Mouse (Mus musculus): ENCODE data around the gene Echs1. TPM values are rescaled to one million over a fixed set of nuclear protein-coding genes. Genes with fewer than 3 reads are reported as not detected.

The Echs1 gene
- polyA plus RNA-seq, 1 experiment from 2014 or later, result 155 TPM

DNA sequence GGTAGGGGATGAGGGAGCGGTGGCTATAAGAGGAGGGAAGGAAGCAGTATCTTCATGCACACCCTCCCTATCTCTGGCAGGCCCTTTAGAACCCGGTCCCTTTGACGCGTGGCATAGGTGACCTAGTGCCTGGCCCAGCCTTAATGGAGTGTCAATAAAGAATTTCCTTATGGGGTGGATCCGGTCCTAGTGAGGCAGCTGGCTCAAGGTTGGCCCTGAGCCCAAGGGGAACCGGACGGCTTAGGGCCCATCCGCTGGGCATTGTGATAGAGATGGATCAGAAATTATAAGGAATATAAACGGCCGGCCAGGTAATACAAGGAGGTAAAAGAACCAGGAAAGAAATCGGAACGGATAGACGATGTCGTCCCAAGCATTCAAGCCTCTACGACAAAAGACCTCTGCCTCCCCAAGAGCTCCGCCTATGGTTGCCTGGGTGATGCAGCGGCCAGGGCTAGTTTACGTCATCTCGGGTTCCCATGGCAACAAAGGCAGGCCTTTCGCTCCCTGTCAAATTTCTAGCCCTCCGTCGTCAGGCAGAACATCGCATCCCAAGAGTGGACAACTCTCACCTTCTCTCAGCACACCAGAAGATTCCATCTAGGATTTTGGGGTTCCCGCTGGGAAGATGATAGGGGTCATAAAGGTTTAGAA lies 35.6 kb downstream of the Echs1 start:
- peak overlapping the region; percentile 50 for H3K4me2 ChIP-seq
- H3K9ac ChIP-seq, result no peak overlapping the region
- H3K4me1 ChIP-seq, result 0 out of 2 replicates have a peak, but pooled peaks cover 15% of the 10 kb centered on the region
- peak; percentile 47 for ATAC-seq (ENCODE audit: insufficient read depth, low FRiP score, low read depth)
- H3K36me3 ChIP-seq, result no peaks in the 10 kb centered on the region
- H3K27me3 ChIP-seq (replicated peaks), result peaks cover 36% of the 10 kb centered on the region
- no peaks in the 10 kb centered on the region for H3K9me3 ChIP-seq
- no peak overlapping the region for H3K27ac ChIP-seq
- 4% methylated on average over 24 of the region's 24 CpGs for WGBS
- H3K4me3 ChIP-seq (replicated peaks), result peak overlapping the region; percentile 12; the same call in 1 of the 2 replicates

DNA sequence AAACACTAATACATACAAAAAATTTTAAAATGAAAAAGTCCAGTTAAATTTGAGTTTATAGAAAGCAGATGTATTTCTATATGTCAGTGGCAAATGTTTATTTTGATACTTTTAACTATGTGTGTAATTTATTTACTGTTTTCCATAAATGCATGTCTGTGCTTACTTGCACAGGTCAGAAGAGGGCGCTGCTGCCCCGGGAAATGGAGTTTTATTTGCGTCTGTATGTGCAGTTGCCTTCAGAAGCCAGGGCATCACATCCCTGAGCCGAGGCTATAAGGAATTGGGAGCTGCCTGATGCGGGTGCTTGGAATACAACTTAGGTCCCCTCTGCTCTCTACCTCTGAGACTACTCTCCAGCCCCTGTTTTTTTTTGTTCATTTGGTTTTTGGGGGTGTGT lies 37.6 kb downstream of the Echs1 start:
- no peaks in the 10 kb centered on the region for H3K36me3 ChIP-seq
- H3K27ac ChIP-seq, result no peak overlapping the region
- 6% methylated on average over 5 of the region's 5 CpGs for WGBS

DNA sequence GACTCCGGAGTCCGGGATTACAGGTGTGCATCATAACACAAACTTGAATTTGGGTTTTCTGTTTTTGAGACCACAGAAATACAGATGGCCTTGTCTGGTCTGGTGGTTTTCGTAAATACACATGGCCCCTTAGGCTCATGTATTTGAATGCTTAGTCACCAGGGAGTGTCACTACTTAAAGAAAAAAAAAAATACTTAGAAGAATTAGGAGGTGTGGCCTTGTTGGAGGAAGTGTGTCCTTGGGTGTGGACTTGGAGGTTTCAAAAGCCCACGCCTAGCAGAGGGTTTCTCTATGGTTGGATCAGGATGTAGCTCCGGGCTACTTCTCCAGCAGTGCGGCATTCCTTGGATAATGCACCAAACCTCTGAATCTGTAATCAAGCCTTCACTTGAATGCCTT lies 38.6 kb downstream of the Echs1 start:
- WGBS, result 66% methylated on average over 6 of the region's 6 CpGs
- no peak for ATAC-seq (ENCODE audit: insufficient read depth, low FRiP score, low read depth)
- 0 out of 2 replicates have a peak, but pooled peaks cover 15% of the 10 kb centered on the region for H3K4me1 ChIP-seq
- no peaks in the 10 kb centered on the region for H3K9me3 ChIP-seq
- H3K27me3 ChIP-seq (replicated peaks), result peaks cover 32% of the 10 kb centered on the region
- no peak overlapping the region for H3K4me3 ChIP-seq (replicated peaks)
- no peak overlapping the region for H3K27ac ChIP-seq
- H3K4me2 ChIP-seq, result no peak overlapping the region
- no peak overlapping the region for H3K9ac ChIP-seq
- no peaks in the 10 kb centered on the region for H3K36me3 ChIP-seq

More for the DNA sequence above, 37.6 kb downstream of the Echs1 start:
- Histone ChIP-seq H3K4me3 (replicated peaks) (no peak overlapping the region), H3K27me3 (replicated peaks) (peaks cover 36% of the 10 kb centered on the region), H3K4me2 (no peak overlapping the region), H3K4me1 (0 out of 2 replicates have a peak, but pooled peaks cover 15% of the 10 kb centered on the region), H3K9me3 (no peaks in the 10 kb centered on the region), H3K9ac (no peak overlapping the region)
- no peak for ATAC-seq (ENCODE audit: insufficient read depth, low FRiP score, low read depth)

DNA sequence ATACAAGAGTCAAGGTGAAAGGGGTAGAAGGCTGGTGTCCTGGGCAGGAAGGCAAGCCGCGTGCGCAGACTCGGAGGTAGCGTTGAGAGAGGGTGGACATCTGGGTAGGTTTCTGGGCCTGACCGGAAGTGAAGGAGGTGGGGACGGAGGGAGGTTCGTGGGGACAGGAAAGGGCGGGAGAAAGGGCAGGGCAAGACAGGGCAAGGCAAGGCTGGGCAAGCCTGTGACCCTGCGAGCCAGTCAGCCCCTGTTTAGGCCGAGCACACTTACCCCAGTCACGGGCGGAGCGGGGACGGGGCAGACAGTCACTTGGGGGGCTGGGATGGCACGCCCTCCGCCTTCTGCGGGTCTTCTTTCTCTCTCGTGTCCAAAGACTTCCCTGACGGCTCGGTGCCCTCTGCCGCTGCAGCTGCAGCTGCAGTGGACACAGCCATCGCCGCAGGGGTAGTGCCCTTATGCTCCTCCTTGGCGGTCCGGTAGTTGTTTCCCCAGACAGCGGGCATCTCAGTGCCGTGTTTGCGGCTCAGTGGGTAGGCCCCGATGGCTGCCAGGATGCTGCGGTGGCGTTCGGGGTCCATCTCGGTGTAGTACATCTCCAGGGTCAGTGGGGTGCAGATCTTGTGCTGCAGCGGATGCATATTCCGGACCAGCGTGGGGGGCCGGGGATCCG lies 46.1 kb downstream of the Echs1 start:
- Histone ChIP-seq H3K36me3 (no peaks in the 10 kb centered on the region), H3K4me2 (peak overlapping the region; percentile 53), H3K4me1 (no peaks in the 10 kb centered on the region), H3K9ac (no peak overlapping the region), H3K27ac (no peak overlapping the region), H3K9me3 (no peaks in the 10 kb centered on the region), H3K27me3 (replicated peaks) (peaks cover 8% of the 10 kb centered on the region), H3K4me3 (replicated peaks) (peak overlapping the region; percentile 26)
- no peak for ATAC-seq (ENCODE audit: insufficient read depth, low FRiP score, low read depth)
- 31% methylated on average over 39 of the region's 39 CpGs for WGBS

DNA sequence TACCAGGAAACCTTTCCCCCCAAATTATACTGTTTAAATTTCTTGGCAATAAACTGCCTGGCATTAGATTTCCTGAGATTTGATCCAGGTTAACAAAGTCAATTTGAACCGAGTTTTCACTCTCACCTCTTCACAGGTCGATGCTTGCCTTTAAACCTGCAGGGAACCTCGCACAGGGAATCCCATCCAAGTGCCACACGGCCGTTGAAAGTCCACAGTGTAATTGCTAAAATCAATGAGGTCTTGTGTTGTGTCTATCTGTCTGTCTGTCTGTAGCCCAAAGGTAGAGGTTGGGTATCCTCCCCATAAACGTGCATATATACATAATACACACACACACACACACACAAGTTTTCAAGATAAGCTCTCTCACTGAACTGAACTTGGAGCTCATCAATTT lies 48.9 kb downstream of the Echs1 start:
- ATAC-seq (ENCODE audit: insufficient read depth, low FRiP score, low read depth), result no peak
- no peak overlapping the region for H3K4me2 ChIP-seq
- 49% methylated on average over 6 of the region's 6 CpGs for WGBS
- peaks cover 26% of the 10 kb centered on the region for H3K27me3 ChIP-seq (replicated peaks)
- no peaks in the 10 kb centered on the region for H3K9me3 ChIP-seq
- H3K4me3 ChIP-seq (replicated peaks), result no peak overlapping the region
- H3K9ac ChIP-seq, result no peak overlapping the region
- H3K36me3 ChIP-seq, result no peaks in the 10 kb centered on the region
- H3K4me1 ChIP-seq, result no peaks in the 10 kb centered on the region
- no peak overlapping the region for H3K27ac ChIP-seq

DNA sequence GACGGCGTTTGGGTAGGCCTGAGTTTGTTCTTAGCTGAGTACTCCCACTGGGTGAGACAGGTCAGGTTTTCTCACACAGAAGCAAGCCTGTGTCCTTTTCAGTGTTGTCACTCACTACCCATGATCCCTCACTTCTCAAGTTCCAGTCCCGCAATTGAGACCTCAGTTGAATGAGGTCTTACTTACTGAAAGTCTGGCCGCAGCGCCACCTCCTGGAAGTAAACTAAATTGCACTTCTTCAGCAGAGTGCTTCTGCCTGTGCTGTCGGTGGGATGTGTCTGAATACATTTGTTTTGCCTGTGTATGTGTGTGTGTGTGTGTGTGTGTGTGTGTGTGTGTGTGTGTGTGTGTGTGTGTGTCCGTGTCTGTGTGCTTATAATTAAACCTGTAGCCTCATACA lies 53.2 kb downstream of the Echs1 start:
- Histone ChIP-seq H3K27ac (no peak overlapping the region), H3K9ac (no peak overlapping the region), H3K4me3 (replicated peaks) (no peak overlapping the region), H3K4me1 (peaks cover 12% of the 10 kb centered on the region), H3K27me3 (replicated peaks) (peaks cover 63% of the 10 kb centered on the region), H3K9me3 (no peaks in the 10 kb centered on the region), H3K36me3 (no peaks in the 10 kb centered on the region), H3K4me2 (no peak overlapping the region)
- 17% methylated on average over 7 of the region's 7 CpGs for WGBS
- no peak for ATAC-seq (ENCODE audit: insufficient read depth, low FRiP score, low read depth)

DNA sequence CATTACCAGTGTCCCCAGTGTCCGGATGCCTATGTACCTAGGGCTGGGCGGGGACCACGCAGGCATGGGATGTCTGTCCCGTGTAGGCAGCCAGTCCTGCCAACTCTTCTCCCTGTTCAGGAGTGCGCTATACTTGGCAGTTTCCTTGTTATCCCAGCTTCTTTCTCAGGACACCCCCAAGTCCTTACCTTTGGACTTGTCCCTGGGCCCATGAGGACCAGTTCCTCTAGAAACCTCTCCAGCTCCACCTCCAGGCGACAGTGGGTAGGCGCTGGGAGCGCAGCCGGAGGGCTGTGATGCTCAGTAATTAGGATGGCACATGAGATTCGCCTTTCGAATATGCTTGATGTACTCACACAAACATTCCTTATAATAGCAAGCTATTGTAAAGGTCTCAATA lies 54.0 kb downstream of the Echs1 start:
- ATAC-seq (ENCODE audit: insufficient read depth, low FRiP score, low read depth), result peak; percentile 11; the same call in 1 of the 2 replicates
- WGBS, result 16% methylated on average over 11 of the region's 11 CpGs
- H3K36me3 ChIP-seq, result no peaks in the 10 kb centered on the region
- no peak overlapping the region for H3K4me2 ChIP-seq
- H3K4me1 ChIP-seq, result peaks cover 12% of the 10 kb centered on the region
- H3K27me3 ChIP-seq (replicated peaks), result peaks cover 70% of the 10 kb centered on the region
- no peak overlapping the region for H3K4me3 ChIP-seq (replicated peaks)
- no peaks in the 10 kb centered on the region for H3K9me3 ChIP-seq
- H3K9ac ChIP-seq, result no peak overlapping the region
- no peak overlapping the region for H3K27ac ChIP-seq

DNA sequence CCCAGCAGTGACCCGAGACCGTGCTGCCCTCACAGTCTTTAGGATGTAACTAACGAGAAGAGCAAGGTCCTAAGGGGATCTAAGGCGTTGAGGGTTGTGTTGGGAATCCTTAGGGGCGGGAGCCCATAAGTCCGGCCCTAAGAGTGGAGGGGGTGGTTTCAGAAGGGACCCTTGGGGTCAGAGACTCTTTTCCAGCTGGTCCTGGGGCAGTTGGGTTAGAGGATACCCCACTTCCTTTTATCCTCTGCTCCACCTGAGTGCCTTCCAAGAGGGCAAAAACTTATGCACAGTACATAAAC lies 54.5 kb downstream of the Echs1 start:
- H3K9me3 ChIP-seq, result no peaks in the 10 kb centered on the region
- no peak overlapping the region for H3K27ac ChIP-seq
- H3K4me3 ChIP-seq (replicated peaks), result peak overlapping the region; percentile 41
- peaks cover 12% of the 10 kb centered on the region for H3K4me1 ChIP-seq
- H3K9ac ChIP-seq, result no peak overlapping the region
- 1% methylated on average over 6 of the region's 6 CpGs for WGBS
- no peaks in the 10 kb centered on the region for H3K36me3 ChIP-seq
- ATAC-seq (ENCODE audit: insufficient read depth, low FRiP score, low read depth), result no peak; the same call in 1 of the 2 replicates
- peaks cover 76% of the 10 kb centered on the region for H3K27me3 ChIP-seq (replicated peaks)
- peak overlapping the region; percentile 83 for H3K4me2 ChIP-seq

DNA sequence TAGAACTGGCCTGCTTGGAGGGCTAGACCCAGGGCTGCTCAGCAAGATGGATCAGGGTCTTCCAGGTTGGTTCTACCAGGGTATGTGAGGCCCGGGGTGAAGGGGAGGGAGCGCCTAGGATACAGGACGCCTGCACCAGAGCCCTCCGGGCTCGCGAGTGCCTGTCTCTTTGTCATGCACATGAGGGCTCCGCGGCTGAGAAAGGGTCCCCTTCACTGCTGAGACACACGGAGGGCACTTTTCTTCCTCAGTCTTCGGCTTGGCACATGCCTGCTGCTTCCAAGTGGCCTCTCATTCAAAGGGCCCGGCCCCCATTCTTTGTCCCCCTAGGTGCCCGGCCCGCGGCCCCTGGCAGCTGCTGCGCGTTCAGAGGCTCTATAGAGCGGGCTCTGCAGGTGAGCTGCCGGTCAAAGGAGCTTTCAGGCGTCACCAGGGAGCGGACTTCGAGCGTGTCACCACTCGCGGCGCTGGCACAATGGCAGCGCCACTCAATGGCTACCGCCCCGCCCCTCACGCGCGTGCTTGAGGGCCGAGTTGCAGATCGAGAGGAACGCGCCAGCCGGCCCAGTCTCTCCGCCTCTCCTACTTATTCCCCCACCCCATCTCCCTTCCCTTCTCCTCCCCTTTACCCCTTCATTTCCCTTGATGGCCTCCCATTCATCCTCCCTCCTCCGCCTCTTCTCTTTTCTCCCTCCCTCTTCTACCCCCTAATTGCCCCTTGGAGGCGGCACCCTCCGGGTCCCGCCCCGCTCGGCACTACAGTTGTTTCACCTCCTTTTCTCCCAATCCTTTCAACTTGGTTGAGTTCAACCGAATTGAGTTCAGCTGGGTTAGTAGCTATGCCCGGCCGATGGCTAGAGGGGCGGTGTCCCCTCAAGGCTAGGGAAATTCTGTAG lies 55.1 kb downstream of the Echs1 start:
- Histone ChIP-seq H3K9me3 (no peaks in the 10 kb centered on the region), H3K36me3 (no peaks in the 10 kb centered on the region), H3K9ac (no peak overlapping the region), H3K27ac (0 out of 2 replicates have a peak overlapping the region, but pooled peaks have one; percentile 40), H3K4me1 (peaks cover 12% of the 10 kb centered on the region), H3K27me3 (replicated peaks) (peaks cover 81% of the 10 kb centered on the region), H3K4me2 (peak overlapping the region; percentile 83), H3K4me3 (replicated peaks) (peak overlapping the region; percentile 41)
- ATAC-seq (ENCODE audit: insufficient read depth, low FRiP score, low read depth), result no peak; the same call in 1 of the 2 replicates
- under 1% methylated on average over 46 of the region's 47 CpGs for WGBS

DNA sequence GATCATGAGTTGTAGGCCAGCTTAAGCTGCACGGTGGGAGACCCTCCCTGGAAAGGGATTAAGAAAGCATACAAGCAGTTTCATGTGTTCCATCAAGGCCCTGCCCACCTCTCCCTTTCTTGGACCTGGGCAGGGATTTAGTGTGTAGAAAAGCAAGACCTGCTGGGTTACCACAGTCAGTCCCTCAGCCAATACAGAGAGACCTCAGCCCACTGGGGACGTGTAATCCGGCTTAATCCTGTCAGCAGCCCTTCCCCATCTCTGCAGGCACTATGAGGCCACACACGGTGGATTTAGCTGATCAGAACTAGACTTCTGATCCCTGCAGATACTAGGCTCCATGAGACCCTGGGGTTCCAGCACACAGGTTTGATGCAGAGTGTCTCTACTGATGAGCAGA lies 56.7 kb downstream of the Echs1 start:
- no peak overlapping the region for H3K4me3 ChIP-seq (replicated peaks)
- H3K27ac ChIP-seq, result no peak overlapping the region
- H3K9me3 ChIP-seq, result no peaks in the 10 kb centered on the region
- H3K4me2 ChIP-seq, result no peak overlapping the region
- peaks cover 84% of the 10 kb centered on the region for H3K27me3 ChIP-seq (replicated peaks)
- 47% methylated on average over 4 of the region's 4 CpGs for WGBS
- ATAC-seq (ENCODE audit: insufficient read depth, low FRiP score, low read depth), result no peak
- H3K4me1 ChIP-seq, result peaks cover 12% of the 10 kb centered on the region
- no peaks in the 10 kb centered on the region for H3K36me3 ChIP-seq
- H3K9ac ChIP-seq, result no peak overlapping the region

DNA sequence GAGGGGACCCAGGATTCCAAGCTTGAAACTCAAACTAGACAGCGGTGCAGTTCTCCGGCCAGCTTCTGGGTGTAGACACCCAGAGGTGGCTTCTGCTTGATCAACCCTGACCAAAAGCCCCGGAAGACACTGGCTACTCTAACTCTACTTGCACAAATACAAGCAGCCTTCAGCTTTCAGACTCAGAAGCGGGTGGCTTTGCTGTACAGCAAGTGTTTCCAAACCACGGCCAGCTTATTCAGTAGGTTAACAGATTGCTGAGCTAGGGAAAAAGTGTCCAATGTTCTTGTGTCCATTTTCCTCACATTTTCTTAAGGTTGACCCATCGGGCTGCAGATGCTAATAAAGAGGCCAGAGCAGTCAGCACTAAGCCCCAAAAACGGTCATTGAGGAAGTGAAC lies 57.7 kb downstream of the Echs1 start:
- Histone ChIP-seq H3K4me1 (peaks cover 12% of the 10 kb centered on the region), H3K4me2 (peak overlapping the region; percentile 80), H3K9ac (no peak overlapping the region), H3K36me3 (no peaks in the 10 kb centered on the region), H3K9me3 (no peaks in the 10 kb centered on the region), H3K4me3 (replicated peaks) (peak overlapping the region; percentile 41), H3K27ac (no peak overlapping the region), H3K27me3 (replicated peaks) (peaks cover 75% of the 10 kb centered on the region)
- WGBS, result 34% methylated on average over 7 of the region's 7 CpGs
- no peak for ATAC-seq (ENCODE audit: insufficient read depth, low FRiP score, low read depth)

Measured in stomach, embryonic 15.5 days (tissue).